Mouse (Mus musculus): ENCODE results near the gene Stub1.

DNA sequence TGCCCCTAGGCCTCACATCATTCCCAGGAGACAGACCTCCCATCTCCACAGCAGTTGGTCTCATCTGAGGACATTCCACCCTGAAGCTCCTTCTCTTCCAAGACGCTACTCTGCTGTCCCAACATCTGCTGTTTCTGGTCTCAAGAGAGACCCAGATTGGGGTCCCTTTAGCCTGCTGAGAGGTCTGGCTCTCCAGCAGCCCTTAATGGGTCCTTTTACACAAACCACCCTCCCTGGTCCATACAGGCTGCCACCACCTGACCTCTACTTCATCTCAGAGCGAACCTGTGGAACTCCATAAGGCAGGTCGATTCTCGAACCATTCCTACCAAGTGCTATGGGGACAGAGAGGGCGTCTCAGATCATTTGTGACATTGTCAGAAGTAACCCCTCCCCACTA is 25.2 kb downstream of the Stub1 start:
- no peak for TF ChIP-seq POLR2A (IDR thresholded peaks at IDR 0.05; ENCODE audit: control insufficient read depth, extremely low read depth, insufficient read depth, low read length, poor library complexity)
- TF ChIP-seq CTCF (IDR thresholded peaks at IDR 0.05; ENCODE audit: borderline replicate concordance, control insufficient read depth, extremely low read depth, insufficient read depth, low read length, poor library complexity) = no peak

All from thymus, adult 2 months (tissue).